Mouse (Mus musculus) C3H10T1/2 (cell line): ENCODE results near the gene Hist1h4b. TPM values are rescaled to one million over a fixed set of nuclear protein-coding genes. Genes with fewer than 3 reads are reported as not detected.

ENCODE experiments used
- polyA plus RNA-seq, 2 experiments: library from polyadenylated mRNA; unstranded; fragments of >200 nt; fragmentation: generic; extraction: Trizol; gene quantifications; one replicate each; pipeline ENCODE4 v1.2.1; 2012; ENCODE audit warnings: missing spikeins in 2 of 2

Hist1h4b gene
- 10 to 100 TPM; 12.9 to 53.5 TPM for polyA plus RNA-seq

GRCm38 (mm10) chr13:23756790-23757189 lies at the start of gene Hist1h4b:
TSS of gene Hist1h4b (plus strand) at chr13:23757013.

DNA sequence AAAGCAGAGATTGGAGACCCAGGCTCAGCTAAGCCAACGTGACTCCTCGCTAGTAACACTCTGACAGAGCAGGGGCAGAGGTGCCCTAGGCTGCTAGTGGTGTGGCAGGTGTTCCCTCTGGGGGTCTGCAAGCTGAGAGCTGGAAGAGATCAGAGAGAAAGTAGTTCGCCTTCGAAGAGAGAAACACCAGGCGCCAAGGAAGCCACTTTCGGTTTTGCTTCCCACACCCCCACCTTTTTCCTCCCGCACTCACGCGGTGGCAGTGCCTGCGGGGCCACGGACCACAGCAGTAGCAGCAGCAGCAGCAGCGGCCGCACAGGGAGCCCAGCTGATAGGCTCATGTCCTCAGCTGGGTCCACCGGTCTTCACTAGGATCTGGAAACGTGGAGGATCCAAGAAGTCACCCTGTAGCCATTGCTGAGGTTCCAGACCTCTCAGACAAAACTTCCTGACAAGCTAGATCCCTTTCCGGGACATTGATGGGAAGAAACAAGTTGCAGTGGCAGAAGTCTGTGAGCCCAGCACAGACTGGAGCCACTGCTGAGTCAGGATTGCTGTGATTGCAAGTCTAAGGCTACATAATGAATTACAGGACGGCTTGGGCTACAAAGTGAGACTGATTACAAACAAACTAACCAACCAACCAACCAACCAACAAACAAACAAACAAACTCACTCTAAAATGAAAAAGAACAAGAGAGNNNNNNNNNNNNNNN lies 46.3 kb upstream of the Hist1h4b start, which contains the start of gene Hfe:
TSS of gene Hfe (minus strand) at position 481 of the 716 bp plus-strand sequence.

DNA sequence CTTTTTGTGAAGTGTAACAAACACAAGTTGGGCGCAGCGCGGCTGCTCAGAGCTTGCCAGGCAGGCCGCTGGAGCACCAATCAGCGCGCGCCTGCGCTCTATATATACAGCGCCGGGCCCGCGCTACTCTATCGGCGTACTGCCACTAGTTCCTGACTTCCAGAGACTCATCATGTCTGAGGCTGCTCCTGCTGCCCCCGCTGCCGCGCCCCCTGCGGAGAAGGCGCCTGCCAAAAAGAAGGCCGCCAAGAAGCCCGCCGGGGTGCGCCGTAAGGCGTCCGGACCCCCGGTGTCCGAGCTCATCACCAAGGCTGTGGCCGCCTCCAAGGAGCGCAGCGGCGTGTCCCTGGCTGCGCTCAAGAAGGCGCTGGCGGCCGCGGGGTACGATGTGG lies 18.1 kb upstream of the Hist1h4b start, which contains the start of gene Hist1h1c:
TSS of gene Hist1h1c (plus strand) at position 132 of the 392 bp plus-strand sequence.

GRCm38 (mm10) chr13:23745381-23746161 lies 11.2 kb upstream of the Hist1h4b start, which contains the start of gene Hist1h3c:
TSS of gene Hist1h3c (minus strand) at chr13:23745602.

GRCm38 (mm10) chr13:23746201-23747080 lies 10.4 kb upstream of the Hist1h4b start, which contains the start of gene Hist1h2bb:
TSS of gene Hist1h2bb (plus strand) at chr13:23746734.

DNA sequence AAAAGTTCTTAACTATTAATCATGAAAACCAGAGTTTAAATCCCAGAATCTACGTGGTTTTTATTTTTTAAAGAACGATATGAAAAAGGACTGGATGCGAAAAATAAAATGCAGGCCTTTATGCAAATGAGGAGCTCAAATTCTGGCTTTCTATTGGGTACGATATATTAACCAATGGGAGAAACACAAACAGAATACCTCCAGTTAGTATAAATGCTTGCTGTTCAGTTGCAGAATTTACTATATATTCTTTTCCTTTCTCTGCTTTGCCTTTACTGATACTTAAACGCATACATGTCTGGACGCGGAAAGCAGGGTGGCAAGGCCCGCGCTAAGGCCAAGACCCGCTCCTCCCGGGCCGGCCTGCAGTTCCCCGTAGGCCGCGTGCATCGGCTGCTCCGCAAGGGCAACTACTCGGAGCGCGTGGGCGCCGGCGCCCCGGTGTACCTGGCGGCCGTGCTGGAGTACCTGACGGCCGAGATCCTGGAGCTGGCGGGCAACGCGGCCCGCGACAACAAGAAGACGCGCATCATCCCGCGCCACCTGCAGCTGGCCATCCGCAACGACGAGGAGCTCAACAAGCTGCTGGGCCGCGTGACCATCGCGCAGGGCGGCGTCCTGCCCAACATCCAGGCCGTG lies 5.9 kb upstream of the Hist1h4b start, which contains the start of gene Hist1h2ab:
TSS of gene Hist1h2ab (plus strand) at position 288 of the 639 bp plus-strand sequence.

DNA sequence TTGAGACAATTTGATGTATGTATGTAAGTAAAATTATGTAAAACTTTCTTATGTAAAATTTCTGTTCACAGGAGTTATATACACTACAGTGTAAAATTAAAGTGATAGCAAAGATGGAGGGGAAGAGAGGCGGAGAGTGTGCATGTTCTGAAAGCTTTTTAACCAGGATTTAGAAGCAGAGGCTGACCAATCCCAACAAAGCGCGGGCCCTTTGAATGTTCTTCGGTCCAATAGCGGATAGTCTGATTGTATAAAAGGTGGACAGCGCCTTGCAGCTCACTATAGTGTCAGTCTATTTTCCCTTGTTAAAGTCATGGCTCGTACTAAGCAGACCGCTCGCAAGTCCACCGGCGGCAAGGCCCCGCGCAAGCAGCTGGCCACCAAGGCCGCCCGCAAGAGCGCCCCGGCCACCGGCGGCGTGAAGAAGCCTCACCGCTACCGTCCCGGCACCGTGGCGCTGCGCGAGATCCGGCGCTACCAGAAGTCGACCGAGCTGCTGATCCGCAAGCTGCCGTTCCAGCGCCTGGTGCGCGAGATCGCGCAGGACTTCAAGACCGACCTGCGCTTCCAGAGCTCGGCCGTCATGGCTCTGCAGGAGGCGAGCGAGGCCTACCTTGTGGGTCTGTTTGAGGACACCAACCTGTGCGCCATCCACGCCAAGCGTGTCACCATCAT lies 4.6 kb upstream of the Hist1h4b start, which contains the start of gene Hist1h3b:
TSS of gene Hist1h3b (plus strand) at position 201 of the 675 bp plus-strand sequence.

DNA sequence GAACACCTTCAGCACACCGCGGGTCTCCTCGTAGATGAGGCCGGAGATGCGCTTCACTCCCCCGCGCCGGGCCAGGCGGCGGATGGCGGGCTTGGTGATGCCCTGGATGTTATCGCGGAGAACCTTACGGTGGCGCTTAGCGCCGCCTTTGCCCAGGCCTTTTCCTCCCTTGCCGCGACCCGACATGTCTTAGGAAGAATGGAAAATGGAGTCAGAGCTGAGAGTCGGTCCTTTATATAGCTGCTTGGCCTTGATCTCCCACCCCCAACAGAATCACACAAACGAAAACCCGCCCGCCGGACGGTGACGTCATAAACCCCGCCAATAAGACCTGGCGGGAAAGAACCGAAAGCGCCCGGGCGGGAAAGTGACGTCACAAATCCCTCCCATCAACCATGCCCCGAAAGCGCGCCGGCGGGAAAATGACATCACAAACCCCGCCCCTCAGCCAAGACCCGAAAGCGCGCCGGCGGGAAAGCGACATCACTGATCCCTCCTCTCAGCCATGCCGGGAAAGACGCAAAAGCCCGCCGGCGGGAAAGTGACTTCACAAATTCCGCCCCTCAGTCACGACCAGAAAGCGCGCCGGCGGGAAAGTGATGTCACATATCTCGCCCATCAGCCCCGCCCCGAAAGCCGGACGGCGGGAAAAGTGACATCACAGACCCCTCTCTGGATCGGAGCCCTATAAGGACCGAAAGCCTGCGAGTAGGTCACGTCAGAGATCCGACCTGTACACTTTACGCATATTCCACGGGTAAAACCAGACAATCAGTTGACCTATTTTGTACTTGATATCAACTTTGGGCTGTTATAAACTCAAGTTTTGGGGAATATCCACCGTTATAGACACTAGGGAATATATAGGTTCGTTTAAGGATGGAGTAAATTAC lies 4.4 kb downstream of the Hist1h4b start, which contains the start of gene Hist1h4a:
TSS of gene Hist1h4a (minus strand) at position 259 of the 893 bp plus-strand sequence.

GRCm38 (mm10) chr13:23761871-23762821 lies 5.3 kb downstream of the Hist1h4b start, which contains the start of gene Hist1h3a:
TSS of gene Hist1h3a (minus strand) at chr13:23762386.

DNA sequence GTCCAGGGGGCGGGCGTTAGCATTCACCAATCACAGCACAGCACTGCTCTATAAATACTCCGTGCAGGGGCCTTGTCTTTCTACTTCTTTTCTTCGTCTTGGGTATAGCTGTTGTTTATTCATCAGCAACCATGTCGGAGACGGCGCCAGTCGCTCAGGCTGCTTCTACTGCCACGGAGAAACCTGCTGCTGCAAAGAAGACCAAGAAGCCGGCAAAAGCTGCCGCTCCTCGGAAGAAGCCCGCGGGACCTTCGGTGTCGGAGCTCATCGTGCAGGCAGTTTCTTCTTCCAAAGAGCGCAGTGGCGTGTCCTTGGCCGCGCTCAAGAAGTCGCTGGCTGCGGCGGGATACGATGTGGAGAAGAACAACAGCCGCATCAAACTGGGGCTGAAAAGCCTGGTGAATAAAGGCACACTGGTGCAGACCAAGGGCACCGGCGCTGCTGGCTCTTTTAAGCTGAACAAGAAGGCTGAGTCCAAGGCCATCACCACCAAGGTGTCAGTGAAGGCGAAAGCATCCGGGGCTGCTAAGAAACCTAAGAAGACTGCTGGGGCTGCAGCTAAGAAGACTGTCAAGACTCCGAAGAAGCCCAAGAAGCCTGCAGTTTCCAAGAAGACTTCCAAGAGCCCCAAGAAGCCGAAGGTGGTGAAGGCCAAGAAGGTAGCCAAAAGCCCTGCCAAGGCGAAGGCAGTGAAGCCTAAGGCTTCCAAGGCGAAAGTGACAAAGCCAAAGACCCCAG lies 6.9 kb downstream of the Hist1h4b start, which contains the start of gene Hist1h1a:
TSS of gene Hist1h1a (plus strand) at position 81 of the 738 bp plus-strand sequence.

GRCm38 (mm10) chr13:23769613-23770012 lies 12.8 kb downstream of the Hist1h4b start, which contains the start of gene Trim38:
TSS of gene Trim38 (plus strand) at chr13:23769913.

GRCm38 (mm10) chr13:23806422-23807052 lies 49.7 kb downstream of the Hist1h4b start, which contains the start of gene Slc17a2:
TSS of gene Slc17a2 (plus strand) at chr13:23806993.

Other genes starting within 250 kb of the Hist1h4b start
- 10 to 100 TPM; 21.7 to 26.9 TPM for gene Hist1h4h, start 226.0 kb upstream of the Hist1h4b start, polyA plus RNA-seq
- 10 to 100 TPM; 20.1 to 25.8 TPM for gene Hist1h2af, start 223.1 kb upstream of the Hist1h4b start, polyA plus RNA-seq
- 10 to 100 TPM in 1 of 2 experiments, 1 to 10 TPM in 1; 4.5 to 20.4 TPM for gene Hist1h3g, start 221.6 kb upstream of the Hist1h4b start, polyA plus RNA-seq
- gene Hist1h2bh, start 213.6 kb upstream of the Hist1h4b start, polyA plus RNA-seq: 1 to 10 TPM; 1.5 to 3.4 TPM
- 1 to 10 TPM in 1 of 2 experiments, under 1 TPM in 1; 0.91 to 3.6 TPM for gene Hist1h3f, start 213.0 kb upstream of the Hist1h4b start, polyA plus RNA-seq
- gene Hist1h4f, start 205.4 kb upstream of the Hist1h4b start, polyA plus RNA-seq: 10 to 100 TPM in 1 of 2 experiments, 1 to 10 TPM in 1; 6.4 to 30.1 TPM
- gene Hist1h1d, start 203.8 kb upstream of the Hist1h4b start, polyA plus RNA-seq: under 1 TPM; 0.65 to 0.84 TPM
- 1 to 10 TPM; 1.8 to 8.3 TPM for gene Hist1h3e, start 194.6 kb upstream of the Hist1h4b start, polyA plus RNA-seq
- gene Hist1h2ae, start 185.8 kb upstream of the Hist1h4b start, polyA plus RNA-seq: 10 to 100 TPM in 1 of 2 experiments, 1 to 10 TPM in 1; 9.3 to 21.9 TPM
- 10 to 100 TPM in 1 of 2 experiments, 1 to 10 TPM in 1; 7.9 to 12.4 TPM for gene Hist1h2bg, start 185.6 kb upstream of the Hist1h4b start, polyA plus RNA-seq
- gene Hist1h2bf, start 182.8 kb upstream of the Hist1h4b start, polyA plus RNA-seq: 10 to 100 TPM in 1 of 2 experiments, 1 to 10 TPM in 1; 2.2 to 10.3 TPM
- gene Hist1h2ad, start 182.6 kb upstream of the Hist1h4b start, polyA plus RNA-seq: 1 to 10 TPM; 1.1 to 3.1 TPM
- gene Hist1h3d, start 181.2 kb upstream of the Hist1h4b start, polyA plus RNA-seq: 1 to 10 TPM; 2.9 to 3.0 TPM
- 10 to 100 TPM in 1 of 2 experiments, 1 to 10 TPM in 1; 3.2 to 10.4 TPM for gene Hist1h4d, start 175.4 kb upstream of the Hist1h4b start, polyA plus RNA-seq
- gene Hist1h2be, start 135.9 kb upstream of the Hist1h4b start, polyA plus RNA-seq: 1 to 10 TPM; 1.4 to 2.5 TPM
- 1 to 10 TPM; 1.7 to 3.9 TPM for gene Hist1h1e, start 134.5 kb upstream of the Hist1h4b start, polyA plus RNA-seq
- gene Hist1h2ac, start 73.1 kb upstream of the Hist1h4b start, polyA plus RNA-seq: under 1 TPM; 0.98 TPM
- gene Hist1h2bc, start 72.8 kb upstream of the Hist1h4b start, polyA plus RNA-seq: 10 to 100 TPM; 11.8 to 98.9 TPM
- under 1 TPM in 1 of 2 experiments, not detected in 1; 0.27 TPM for gene Hist1h1t, start 61.2 kb upstream of the Hist1h4b start, polyA plus RNA-seq
- 1 to 10 TPM; 1.3 to 3.2 TPM for gene Hist1h4c, start 58.6 kb upstream of the Hist1h4b start, polyA plus RNA-seq
- gene Hfe, start 46.2 kb upstream of the Hist1h4b start, polyA plus RNA-seq: under 1 TPM; 0.15 to 0.91 TPM
- 100 to 1,000 TPM in 1 of 2 experiments, 10 to 100 TPM in 1; 12.7 to 138 TPM for gene Hist1h1c, start 18.2 kb upstream of the Hist1h4b start, polyA plus RNA-seq
- gene Hist1h3c, start 11.4 kb upstream of the Hist1h4b start, polyA plus RNA-seq: 10 to 100 TPM in 1 of 2 experiments, 1 to 10 TPM in 1; 5.7 to 21.7 TPM
- 10 to 100 TPM in 1 of 2 experiments, 1 to 10 TPM in 1; 3.2 to 12.9 TPM for gene Hist1h2bb, start 10.3 kb upstream of the Hist1h4b start, polyA plus RNA-seq
- gene Hist1h2ab, start 5.9 kb upstream of the Hist1h4b start, polyA plus RNA-seq: 10 to 100 TPM in 1 of 2 experiments, 1 to 10 TPM in 1; 4.4 to 13.0 TPM
- gene Hist1h3b, start 4.7 kb upstream of the Hist1h4b start, polyA plus RNA-seq: 1 to 10 TPM; 2.9 to 8.0 TPM
- 10 to 100 TPM in 1 of 2 experiments, 1 to 10 TPM in 1; 4.4 to 17.3 TPM for gene Hist1h4a, start 4.2 kb downstream of the Hist1h4b start, polyA plus RNA-seq
- 1 to 10 TPM; 3.2 to 8.0 TPM for gene Hist1h3a, start 5.4 kb downstream of the Hist1h4b start, polyA plus RNA-seq
- 1 to 10 TPM in 1 of 2 experiments, under 1 TPM in 1; 0.26 to 1.2 TPM for gene Hist1h1a, start 6.7 kb downstream of the Hist1h4b start, polyA plus RNA-seq
- under 1 TPM in 1 of 2 experiments, not detected in 1; 0.05 TPM for gene Trim38, start 12.9 kb downstream of the Hist1h4b start, polyA plus RNA-seq
- gene Slc17a2, start 50.0 kb downstream of the Hist1h4b start, polyA plus RNA-seq: not detected
- not detected for gene Slc17a3, start 82.4 kb downstream of the Hist1h4b start, polyA plus RNA-seq
- not detected for gene Slc17a1, start 110.7 kb downstream of the Hist1h4b start, polyA plus RNA-seq
- gene Slc17a4, start 158.0 kb downstream of the Hist1h4b start, polyA plus RNA-seq: not detected
- gene Hist1h2ba, start 177.1 kb downstream of the Hist1h4b start, polyA plus RNA-seq: not detected
- not detected for gene Hist1h2aa, start 177.4 kb downstream of the Hist1h4b start, polyA plus RNA-seq
- not detected for gene Scgn, start 234.2 kb downstream of the Hist1h4b start, polyA plus RNA-seq